8 mouse cellular contexts compared by ENCODE assay signal in genomic region chr5:36797291-36797690, GRCm38 (mm10). TPM values are rescaled to one million over a fixed set of nuclear protein-coding genes. Genes with fewer than 3 reads are reported as not detected.
DNase-seq lines count a peak whose midpoint lies in the region; ATAC-seq and TF ChIP-seq lines count a peak whose summit lies in the region.

No protein-coding gene starts in this region.

- WGBS in liver, adult 2 months = 36% methylated on average over 8 of the region's 8 CpGs
- 53% methylated on average over 8 of the region's 8 CpGs for WGBS in hindbrain, embryonic 16.5 days

- no peaks in the 10 kb centered on the region for H3K79me2 ChIP-seq in liver, adult 2 months (ENCODE audit: control insufficient read depth, insufficient read depth, low read length)
- H3K79me2 ChIP-seq in myocyte (ENCODE audit: control insufficient read depth, insufficient read depth) = peaks cover 22% of the 10 kb centered on the region

- DNase-seq in liver, adult 2 months (ENCODE audit: extremely low read depth, low read depth, low spot score) = peak; percentile 78
- DNase-seq in liver = no peak
- no peak for DNase-seq in urinary bladder, adult 18-20 months (ENCODE audit: low spot score in 2 of 2)
- no peak for DNase-seq in right cerebral cortex, postnatal 4 days

- H3K27ac ChIP-seq in liver, adult 2 months (replicated peaks; ENCODE audit: insufficient read depth, low read depth, low read length) = peak overlapping the region; percentile 30
- H3K27ac ChIP-seq in cortical plate, adult 2 months (ENCODE audit: insufficient read depth, low read length) = no peak overlapping the region
- no peak overlapping the region for H3K27ac ChIP-seq in hindbrain, embryonic 16.5 days (ENCODE audit: low read depth, low read length)

- no peaks in the 10 kb centered on the region for H3K27me3 ChIP-seq in liver, adult 2 months (ENCODE audit: control insufficient read depth, insufficient read depth, low read length)
- no peaks in the 10 kb centered on the region for H3K27me3 ChIP-seq in hindbrain, embryonic 16.5 days (replicated peaks; ENCODE audit: control insufficient read depth, insufficient read depth, low read length)
- peaks cover 5% of the 10 kb centered on the region for H3K27me3 ChIP-seq in myocyte (ENCODE audit: control insufficient read depth, insufficient read depth, insufficient read length)

- no peak for TF ChIP-seq CTCF in liver, adult 2 months (IDR thresholded peaks at IDR 0.05; ENCODE audit: low read depth, low read length)
- no peak for TF ChIP-seq CTCF in cortical plate, adult 2 months (IDR thresholded peaks at IDR 0.05; ENCODE audit: extremely low read depth, insufficient read depth, low read length)

- no peak for ATAC-seq in hindbrain, embryonic 16.5 days
- no peak for ATAC-seq in monocyte, adult 5-6 weeks (replicated peaks; ENCODE audit: insufficient number of reproducible peaks, low FRiP score, low TSS enrichment, poor library complexity, severe bottlenecking)

- peaks cover 4% of the 10 kb centered on the region for H3K36me3 ChIP-seq in liver, adult 2 months (ENCODE audit: control insufficient read depth, insufficient read depth, low read length)
- H3K36me3 ChIP-seq in hindbrain, embryonic 16.5 days (ENCODE audit: control insufficient read depth, insufficient read depth, low read length) = peaks cover 2% of the 10 kb centered on the region; the same call in 1 of the 2 replicates
- peaks cover 19% of the 10 kb centered on the region for H3K36me3 ChIP-seq in myocyte (ENCODE audit: control insufficient read depth, insufficient read depth)

- TF ChIP-seq POLR2A in liver, adult 2 months (IDR thresholded peaks at IDR 0.05; ENCODE audit: extremely low read depth, insufficient read depth, low read length) = no peak
- no peak for TF ChIP-seq POLR2A in cortical plate, adult 2 months (IDR thresholded peaks at IDR 0.05; ENCODE audit: extremely low read depth, insufficient read depth, low read length)
- TF ChIP-seq POLR2A in myocyte (IDR thresholded peaks at IDR 0.05; ENCODE audit: insufficient read length, low read depth) = no peak

- no peak overlapping the region for H3K4me3 ChIP-seq in liver, adult 2 months (ENCODE audit: insufficient read depth, low read depth, low read length)
- peak overlapping the region; percentile 75; the same call in 1 of the 2 replicates for H3K4me3 ChIP-seq in cortical plate, adult 2 months (ENCODE audit: insufficient read depth, low read length)
- no peak overlapping the region; the same call in 1 of the 2 replicates for H3K4me3 ChIP-seq in hindbrain, embryonic 16.5 days (ENCODE audit: low read length)
- peak overlapping the region; percentile 55 for H3K4me3 ChIP-seq in myocyte

- peak overlapping the region; percentile 59 for H3K4me2 ChIP-seq in hindbrain, embryonic 16.5 days (ENCODE audit: low read length)
- peak overlapping the region; percentile 98 for H3K4me2 ChIP-seq in myocyte (ENCODE audit: low read depth)

- no peak overlapping the region for H3ac ChIP-seq in myocyte (ENCODE audit: control insufficient read depth, insufficient read length)

- H3K4me1 ChIP-seq in liver, adult 2 months (ENCODE audit: control insufficient read depth, insufficient read depth, low read length) = peaks cover 6% of the 10 kb centered on the region
- H3K4me1 ChIP-seq in cortical plate, adult 2 months (ENCODE audit: control insufficient read depth, insufficient read depth, low read length) = no peaks in the 10 kb centered on the region
- H3K4me1 ChIP-seq in hindbrain, embryonic 16.5 days (ENCODE audit: control insufficient read depth, insufficient read depth, low read depth, low read length) = peaks cover 9% of the 10 kb centered on the region

- no peaks in the 10 kb centered on the region for H3K9me3 ChIP-seq in hindbrain, embryonic 16.5 days (ENCODE audit: control insufficient read depth, low read length)

- H3K9ac ChIP-seq in liver, adult 2 months (ENCODE audit: low read depth, low read length) = no peak overlapping the region
- H3K9ac ChIP-seq in hindbrain, embryonic 16.5 days (ENCODE audit: low read depth, low read length) = no peak overlapping the region

TF ChIP-seq in myocyte, 11 proteins besides CTCF, POLR2A, EP300 and RAD21:
- TF ChIP-seq MAX (IDR thresholded peaks at IDR 0.05; ENCODE audit: low read depth) (no peak), CEBPB (IDR thresholded peaks at IDR 0.05; ENCODE audit: insufficient read depth, poor library complexity, severe bottlenecking) (no peak)

RNA-seq across cellular contexts. Expression of gene Mrfap1, which starts 0.7 kb away (rescaled TPM):
- total RNA-seq in liver, adult 2 months (2014; rRNA removed) = 154 and 173 TPM in 2 replicates
- 72.2 and 93.9 TPM in 2 replicates for polyA plus RNA-seq in liver, adult 2 months (2012; rRNA removed)
- 302 and 325 TPM in 2 replicates for polyA plus RNA-seq in cortical plate, adult 2 months (2012; rRNA removed)
- polyA plus RNA-seq in hindbrain, embryonic 16.5 days (2015; fragmentation: Nextera tagmentation; extraction: Ambion mirVana) = 271 and 296 TPM in 2 replicates
- 263 TPM for polyA plus RNA-seq in myocyte (2012; fragmentation: generic; extraction: Trizol)
- total RNA-seq in monocyte, adult 5-6 weeks (2017) = 214 to 260 TPM (median 240 TPM) in 3 replicates

RNA-seq across cellular contexts. Expression of gene Man2b2, which starts 33.2 kb away (rescaled TPM):
- 33.8 and 44.6 TPM in 2 replicates for total RNA-seq in liver, adult 2 months (2014; rRNA removed)
- 78.7 and 90.9 TPM in 2 replicates for polyA plus RNA-seq in liver, adult 2 months (2012; rRNA removed)
- 33.7 and 35.3 TPM in 2 replicates for polyA plus RNA-seq in cortical plate, adult 2 months (2012; rRNA removed)
- 13.8 and 15.2 TPM in 2 replicates for polyA plus RNA-seq in hindbrain, embryonic 16.5 days (2015; fragmentation: Nextera tagmentation; extraction: Ambion mirVana)
- polyA plus RNA-seq in myocyte (2012; fragmentation: generic; extraction: Trizol) = 9.7 TPM
- 13.3 to 21.5 TPM (median 20.8 TPM) in 3 replicates for total RNA-seq in monocyte, adult 5-6 weeks (2017)

RNA-seq across cellular contexts. Expression of gene Bloc1s4, which starts 48.8 kb away (rescaled TPM):
- total RNA-seq in liver, adult 2 months (2014; rRNA removed) = 12.9 and 15.7 TPM in 2 replicates
- polyA plus RNA-seq in liver, adult 2 months (2012; rRNA removed) = 16.5 and 19.4 TPM in 2 replicates
- polyA plus RNA-seq in cortical plate, adult 2 months (2012; rRNA removed) = 22.2 and 22.7 TPM in 2 replicates
- polyA plus RNA-seq in hindbrain, embryonic 16.5 days (2015; fragmentation: Nextera tagmentation; extraction: Ambion mirVana) = 25.4 and 26.0 TPM in 2 replicates
- polyA plus RNA-seq in myocyte (2012; fragmentation: generic; extraction: Trizol) = 20.3 TPM
- 17.5 to 38.1 TPM (median 29.6 TPM) in 3 replicates for total RNA-seq in monocyte, adult 5-6 weeks (2017)

Comparison
In these comparisons a context has a peak if more than half of its experiments do, and no peak if none do; other contexts are left out.
1. H3K4me3 ChIP-seq: peak in cortical plate, adult 2 months (single experiment) and myocyte (single experiment); none in liver, adult 2 months (single experiment) and hindbrain, embryonic 16.5 days (single experiment).